Mouse (Mus musculus) limb, embryonic 14.5 days (tissue): ENCODE data around the gene Fam171a2. TPM values are rescaled to one million over a fixed set of nuclear protein-coding genes. Genes with fewer than 3 reads are reported as not detected.

Experiments used
- ATAC-seq: fragments of 200-750 bp; cut with Nextera tagmentation; 2 replicates; pipeline ENCODE4 v1.8.0; 2017; ENCODE audit warnings: low read depth, moderate number of reproducible peaks, moderate TSS enrichment; ENCODE audit not compliant: low FRiP score
- DNase-seq: peaks from one replicate; pipeline ENCODE4 v3.0.0-alpha.2; 2015; ENCODE audit warnings: low spot score
- H3K27ac ChIP-seq: fragments of 300-500 bp; sonication (generic); replicated peaks from 2 replicates; pipeline ENCODE4 v1.5.1; 2014; ENCODE audit warnings: low read depth, mild to moderate bottlenecking, low read length, moderate library complexity, mixed read lengths
- H3K27me3 ChIP-seq: fragments of 300-500 bp; sonication (generic); 2 replicates; pipeline ENCODE4 v1.6.1; 2014; ENCODE audit warnings: low read length, mixed read lengths; ENCODE audit not compliant: control insufficient read depth, insufficient read depth
- H3K36me3 ChIP-seq: fragments of 300-500 bp; sonication (generic); 2 replicates; pipeline ENCODE4 v1.6.1; 2014; ENCODE audit warnings: mild to moderate bottlenecking, low read length, moderate library complexity, mixed read lengths; ENCODE audit not compliant: control insufficient read depth, insufficient read depth
- H3K4me1 ChIP-seq: fragments of 300-500 bp; sonication (generic); 2 replicates; pipeline ENCODE4 v1.6.1; 2014; ENCODE audit warnings: antibody characterized with exemption, low read length, mixed read lengths; ENCODE audit not compliant: control insufficient read depth, insufficient read depth
- H3K4me2 ChIP-seq: fragments of 300-500 bp; sonication (generic); replicated peaks from 2 replicates; pipeline ENCODE4 v1.6.1; 2014; ENCODE audit warnings: low read depth, mild to moderate bottlenecking, low read length, moderate library complexity; ENCODE audit not compliant: severe bottlenecking
- H3K4me3 ChIP-seq: fragments of 300-500 bp; sonication (generic); replicated peaks from 2 replicates; pipeline ENCODE4 v1.5.1; 2014; ENCODE audit warnings: low read length
- H3K9ac ChIP-seq: fragments of 300-500 bp; sonication (generic); 2 replicates; pipeline ENCODE4 v1.6.1; 2014; ENCODE audit warnings: mild to moderate bottlenecking, low read depth, low read length, moderate library complexity; ENCODE audit not compliant: severe bottlenecking
- H3K9me3 ChIP-seq: fragments of 300-500 bp; sonication (generic); 2 replicates; pipeline ENCODE4 v1.6.1; 2016; ENCODE audit warnings: low read length; ENCODE audit not compliant: control insufficient read depth
- POLR2A ChIP-seq: fragments of 200-500 bp; IDR thresholded peaks from 2 replicates; pipeline ENCODE4 v1.8.0; 2012; ENCODE audit warnings: inconsistent platforms, mild to moderate bottlenecking, moderate library complexity, borderline replicate concordance; ENCODE audit not compliant: insufficient read depth, insufficient read length; ENCODE audit errors: extremely low read depth
- WGBS: fragments of 180-500 bp; shearing (Covaris S2); extraction: QIAGEN DNeasy Blood & Tissue Kit; methylation state at CpG from one replicate; pipeline ENCODE4 v1.1.7; 2014; 5-methylcytosine and 5-hydroxymethylcytosine counted together
- polyA plus RNA-seq, 2 experiments: library from polyadenylated mRNA; depleted of rRNA in 1 of 2; stranded (reverse) in 1 of 2; unstranded in 1 of 2; fragments of >200 nt; fragmentation: Nextera tagmentation in 1 of 2; extraction: Ambion mirVana in 1 of 2; gene quantifications; 2 replicates each; pipeline versions ENCODE4 v1.2.1 to v1.2.3; 2012 to 2014

Fam171a2 gene
- polyA plus RNA-seq, 2 experiments = 8.9 to 56.8 TPM

DNA sequence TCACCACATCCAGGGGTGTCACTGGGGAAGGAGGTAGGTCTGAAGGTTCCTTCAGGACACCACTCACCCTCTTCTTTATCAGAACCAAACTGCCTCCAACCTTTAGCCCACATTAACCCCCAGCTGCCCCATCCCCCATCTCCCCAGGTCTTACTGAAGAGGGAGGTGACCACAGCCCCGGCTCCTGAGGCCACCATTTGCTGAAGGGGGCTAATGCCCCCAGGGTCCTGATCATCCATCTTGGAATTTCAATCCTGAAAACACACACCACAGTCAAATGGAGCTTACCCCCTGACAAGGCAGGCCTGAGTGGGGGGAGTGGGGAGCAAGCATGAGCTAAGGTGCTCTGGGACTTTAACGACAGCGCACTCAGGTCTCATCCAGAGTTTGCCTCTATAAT, 41.1 kb downstream of the Fam171a2 start:
- Histone ChIP-seq H3K4me3 (peak overlapping the region; percentile 67), H3K27ac (peak overlapping the region; percentile 83), H3K36me3 (peaks cover 32% of the 10 kb centered on the region), H3K4me2 (peak overlapping the region; percentile 96), H3K4me1 (peaks cover 8% of the 10 kb centered on the region), H3K9me3 (no peaks in the 10 kb centered on the region), H3K27me3 (peaks cover 11% of the 10 kb centered on the region; the same call in 1 of the 2 replicates), H3K9ac (peak overlapping the region; percentile 72)
- no peak for TF ChIP-seq POLR2A
- DNase-seq = no peak
- WGBS = 9% methylated on average over 3 of the region's 3 CpGs
- ATAC-seq = no peak

DNA sequence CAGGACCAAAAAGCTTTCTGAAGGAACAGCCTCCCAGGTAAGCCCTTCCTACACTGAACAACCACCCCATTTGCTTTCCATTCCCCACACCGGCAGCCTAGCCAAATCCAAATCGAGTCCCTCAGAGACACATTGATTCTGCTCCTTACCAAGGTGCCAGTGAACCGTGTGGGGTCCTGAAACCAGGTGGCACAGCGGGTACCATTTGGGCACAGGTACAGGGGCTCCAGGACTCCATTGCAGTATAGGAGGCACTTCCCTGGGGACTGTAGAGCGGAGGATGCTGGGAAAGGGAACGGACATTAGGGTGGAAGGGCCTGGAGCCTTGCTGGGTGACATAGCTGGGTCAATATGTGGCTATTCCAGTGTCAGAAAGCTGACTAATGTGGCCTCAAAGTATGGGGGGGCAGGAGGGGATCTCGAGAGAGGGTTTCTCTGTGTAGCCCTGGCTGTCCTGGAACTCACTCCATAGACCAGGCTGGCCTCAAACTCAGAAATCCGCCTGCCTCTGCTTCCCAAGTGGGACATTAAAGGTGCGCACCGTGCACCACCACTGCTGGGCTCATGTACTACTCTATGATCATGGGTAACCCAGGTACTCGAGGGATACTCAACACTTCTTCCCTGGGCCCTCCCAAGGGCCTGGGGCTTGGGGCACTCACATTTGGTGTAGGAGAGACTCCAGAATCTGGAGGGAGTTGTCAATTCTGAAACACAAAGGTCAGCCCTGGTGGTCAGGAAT, 41.8 kb downstream of the Fam171a2 start:
- ATAC-seq (no peak), DNase-seq (no peak)
- Histone ChIP-seq H3K4me2 (peak overlapping the region; percentile 96; the same call in 1 of the 2 replicates), H3K4me1 (peaks cover 8% of the 10 kb centered on the region), H3K27me3 (peaks cover 15% of the 10 kb centered on the region; the same call in 1 of the 2 replicates), H3K9me3 (no peaks in the 10 kb centered on the region), H3K9ac (peak overlapping the region; percentile 72), H3K4me3 (peak overlapping the region; percentile 67), H3K27ac (no peak overlapping the region), H3K36me3 (peaks cover 32% of the 10 kb centered on the region)
- 85% methylated on average over 11 of the region's 11 CpGs for WGBS
- no peak for TF ChIP-seq POLR2A

DNA sequence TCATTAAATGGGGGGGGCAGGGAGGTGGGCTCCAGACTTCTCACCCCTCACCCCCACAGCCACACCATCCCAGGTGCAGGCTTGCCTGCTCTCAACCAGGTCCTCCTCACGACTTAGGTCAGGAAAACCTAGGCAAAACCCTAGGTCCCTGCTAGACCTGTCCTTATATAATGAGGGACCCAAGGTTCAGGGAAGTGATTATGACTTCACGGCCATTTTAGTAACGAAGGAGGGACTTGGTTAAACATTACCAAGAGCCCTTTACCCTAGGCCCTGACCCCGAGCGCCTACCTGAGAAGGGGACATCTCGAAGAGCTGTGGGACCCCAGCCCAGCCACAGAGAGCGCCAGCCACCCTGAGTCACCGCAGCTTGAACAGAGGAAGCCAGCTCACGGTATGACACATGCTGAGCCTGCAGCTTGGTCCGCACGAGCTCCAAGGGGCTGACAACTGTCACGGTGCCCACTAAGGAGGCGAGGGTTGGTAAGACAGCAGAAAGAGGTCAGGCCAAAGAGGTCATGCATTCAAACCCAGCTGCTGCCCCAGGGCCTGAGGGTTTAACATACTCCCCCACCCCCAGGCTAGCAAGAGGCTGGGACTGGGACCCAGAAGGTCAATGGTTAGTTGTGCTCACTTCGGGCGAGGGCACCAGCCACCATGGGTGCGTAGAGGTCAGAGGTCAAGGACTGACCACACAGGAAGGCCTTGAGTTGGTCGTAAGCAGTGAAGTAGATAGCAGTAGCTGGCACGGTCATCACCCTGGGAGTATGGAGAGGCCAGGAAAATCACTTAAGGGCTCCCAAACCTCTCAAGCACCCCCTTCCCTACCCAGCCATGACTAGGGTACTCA, 43.1 kb downstream of the Fam171a2 start:
- Histone ChIP-seq H3K4me3 (no peak overlapping the region), H3K9ac (no peak overlapping the region), H3K36me3 (peaks cover 32% of the 10 kb centered on the region), H3K27ac (no peak overlapping the region), H3K9me3 (no peaks in the 10 kb centered on the region), H3K27me3 (peaks cover 28% of the 10 kb centered on the region), H3K4me2 (no peak overlapping the region), H3K4me1 (peaks cover 12% of the 10 kb centered on the region)
- ATAC-seq = no peak
- 89% methylated on average over 18 of the region's 18 CpGs for WGBS
- no peak for DNase-seq
- TF ChIP-seq POLR2A = no peak

DNA sequence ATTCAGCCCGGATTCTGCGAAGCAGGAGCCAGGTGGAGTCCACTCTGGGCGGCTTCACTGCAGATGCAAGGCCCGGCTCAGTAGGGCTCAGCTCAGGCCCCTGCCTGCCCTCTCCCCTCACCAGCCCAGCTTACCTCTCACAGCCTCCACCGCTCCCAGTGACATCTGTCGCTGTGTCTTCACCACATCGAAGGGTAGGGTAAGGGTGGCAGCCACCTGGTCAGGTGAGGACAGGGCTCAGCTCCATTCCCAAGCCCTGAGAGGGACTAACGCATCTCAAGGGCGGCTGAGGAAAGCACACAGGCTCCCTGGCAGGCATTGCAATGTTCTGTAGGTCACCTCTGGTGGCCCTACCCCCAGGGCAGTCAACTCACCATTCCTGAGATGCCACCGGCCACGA, 43.8 kb downstream of the Fam171a2 start:
- Histone ChIP-seq H3K9me3 (no peaks in the 10 kb centered on the region), H3K4me1 (peaks cover 12% of the 10 kb centered on the region), H3K36me3 (peaks cover 32% of the 10 kb centered on the region), H3K27me3 (peaks cover 36% of the 10 kb centered on the region), H3K4me2 (no peak overlapping the region), H3K27ac (no peak overlapping the region), H3K9ac (no peak overlapping the region), H3K4me3 (no peak overlapping the region)
- ATAC-seq (no peak), DNase-seq (no peak)
- WGBS = 92% methylated on average over 11 of the region's 11 CpGs
- no peak for TF ChIP-seq POLR2A

DNA sequence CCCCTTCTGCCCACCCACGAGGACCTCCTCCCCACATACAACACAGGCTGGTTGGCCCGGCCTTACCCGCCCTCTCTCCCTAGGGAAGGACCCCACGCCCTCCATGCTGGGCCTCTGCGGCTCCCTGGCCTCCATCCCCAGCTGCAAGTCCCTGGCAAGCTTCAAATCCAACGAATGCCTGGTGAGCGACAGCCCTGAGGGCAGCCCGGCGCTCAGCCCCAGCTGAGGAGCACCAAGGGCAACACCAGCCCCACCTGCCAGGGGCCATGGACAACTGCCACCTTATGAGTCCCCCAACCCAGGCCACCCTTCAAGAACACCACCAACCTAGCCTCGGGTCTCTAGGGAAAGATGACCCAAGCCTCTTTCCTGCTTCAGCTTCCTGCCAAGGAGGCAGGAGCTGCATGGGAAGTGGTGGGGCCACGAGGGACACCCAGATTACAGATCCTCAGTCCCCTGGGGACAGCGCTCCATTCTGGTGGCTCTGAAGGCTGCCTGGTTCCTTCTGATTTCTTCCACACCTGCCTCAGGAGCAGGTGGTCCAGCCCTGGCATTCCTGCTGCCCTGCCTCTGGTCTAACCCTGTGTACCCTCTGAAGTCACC, 45.5 kb downstream of the Fam171a2 start:
- ATAC-seq (no peak), DNase-seq (no peak)
- Histone ChIP-seq H3K4me2 (no peak overlapping the region), H3K36me3 (peaks cover 32% of the 10 kb centered on the region), H3K4me1 (peaks cover 12% of the 10 kb centered on the region), H3K27ac (no peak overlapping the region), H3K9me3 (no peaks in the 10 kb centered on the region), H3K4me3 (no peak overlapping the region), H3K9ac (no peak overlapping the region), H3K27me3 (peaks cover 45% of the 10 kb centered on the region)
- no peak for TF ChIP-seq POLR2A
- 62% methylated on average over 11 of the region's 12 CpGs for WGBS
